Mouse (Mus musculus) myocyte (in vitro differentiated cells): ENCODE measurements around the gene Tie1.

ENCODE experiments used
- E2F4 ChIP-seq: IDR thresholded peaks from one replicate; pipeline ENCODE4 v1.6.1; 2011; ENCODE audit warnings: mild to moderate bottlenecking, control low read depth, moderate library complexity; ENCODE audit not compliant: insufficient read depth
- MAX ChIP-seq: IDR thresholded peaks from one replicate; pipeline ENCODE4 v1.6.1; 2011; ENCODE audit warnings: low read depth, mild to moderate bottlenecking, control low read depth
- MYOD1 ChIP-seq, 3 experiments: IDR thresholded peaks; one replicate each; pipeline ENCODE4 v1.6.1; 2011; ENCODE audit warnings: control low read depth in 2 of 3, low read depth in 2 of 3, mild to moderate bottlenecking in 2 of 3, moderate library complexity in 1 of 3; ENCODE audit not compliant: insufficient read length in 2 of 3, control insufficient read depth in 1 of 3
- MYOG ChIP-seq, 3 experiments: IDR thresholded peaks; one replicate each; pipeline ENCODE4 v1.6.1; 2011; ENCODE audit warnings: control low read depth in 2 of 3, low read depth in 2 of 3, mild to moderate bottlenecking in 2 of 3; ENCODE audit not compliant: insufficient read length in 2 of 3, control insufficient read depth in 1 of 3, insufficient read depth in 1 of 3
- POLR2A ChIP-seq: IDR thresholded peaks from one replicate; pipeline ENCODE4 v1.6.1; 2011; ENCODE audit warnings: low read depth, mild to moderate bottlenecking, control low read depth, moderate library complexity; ENCODE audit not compliant: insufficient read length
- POLR2AphosphoS2 ChIP-seq: IDR thresholded peaks from one replicate; pipeline ENCODE4 v1.6.1; 2011; ENCODE audit warnings: low read depth, control low read depth; ENCODE audit not compliant: insufficient read length
- REST ChIP-seq: IDR thresholded peaks from one replicate; pipeline ENCODE4 v1.6.1; 2011; ENCODE audit warnings: mild to moderate bottlenecking, control low read depth, moderate library complexity; ENCODE audit not compliant: insufficient read depth, insufficient read length
- TCF12 ChIP-seq: IDR thresholded peaks from one replicate; pipeline ENCODE4 v1.6.1; 2011; ENCODE audit warnings: mild to moderate bottlenecking, control low read depth; ENCODE audit not compliant: poor library complexity, insufficient read depth, severe bottlenecking
- USF1 ChIP-seq: IDR thresholded peaks from one replicate; pipeline ENCODE4 v1.6.1; 2011; ENCODE audit warnings: low read depth, mild to moderate bottlenecking, control low read depth, moderate library complexity

DNA sequence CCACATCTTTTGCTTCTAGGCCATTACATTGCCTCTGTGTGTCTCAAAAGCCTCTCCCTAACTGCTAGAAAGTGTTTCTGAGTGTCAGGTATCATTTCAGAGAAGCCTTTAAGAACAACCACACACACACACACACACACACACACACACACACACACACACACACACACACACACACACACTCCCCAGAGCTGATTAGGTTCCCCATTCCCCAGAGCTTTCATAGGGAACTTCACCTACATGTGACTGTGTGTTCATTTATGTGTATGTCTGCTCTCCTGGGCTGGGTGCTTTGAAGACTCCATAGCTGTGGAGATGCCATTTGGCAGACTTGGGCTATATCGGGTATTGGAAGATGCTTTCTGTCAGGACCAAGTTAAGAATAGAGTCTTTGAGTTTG, 64.5 kb downstream of the Tie1 start:
- TF ChIP-seq TCF12 (no peak), POLR2AphosphoS2 (no peak), USF1 (no peak), POLR2A (no peak), REST (no peak), E2F4 (no peak), MYOG (IDR thresholded peaks at IDR 0.05; ENCODE audit: control insufficient read depth in 1 of 3, insufficient read depth in 1 of 3, insufficient read length in 2 of 3, low read depth in 2 of 3) (no peak), MAX (no peak), MYOD1 (IDR thresholded peaks at IDR 0.05; ENCODE audit: control insufficient read depth in 1 of 3, insufficient read length in 2 of 3, low read depth in 2 of 3) (no peak)
